Mouse (Mus musculus): ENCODE results near the gene Ugt1a9. TPM values are rescaled to one million over a fixed set of nuclear protein-coding genes. Genes with fewer than 3 reads are reported as not detected.

Ugt1a9 gene
- polyA plus RNA-seq, 1 experiment from 2014 or later = not detected

- Histone ChIP-seq H3K9me3 (ENCODE audit: control insufficient read depth, low read length) (peaks cover 93% of the 10 kb centered on the region), H3K4me3 (ENCODE audit: low read depth, low read length) (no peak overlapping the region), H3K36me3 (ENCODE audit: control insufficient read depth, insufficient read depth, low read length) (no peaks in the 10 kb centered on the region), H3K4me2 (no peak overlapping the region), H3K9ac (ENCODE audit: low read depth, low read length) (no peak overlapping the region), H3K27me3 (replicated peaks; ENCODE audit: control insufficient read depth, insufficient read depth, low read length) (no peaks in the 10 kb centered on the region), H3K27ac (ENCODE audit: low read depth, low read length) (no peak overlapping the region), H3K4me1 (replicated peaks; ENCODE audit: control insufficient read depth, insufficient read depth, low read length) (no peaks in the 10 kb centered on the region)
- ATAC-seq (replicated peaks; ENCODE audit: low FRiP score) (no peak), DNase-seq (ENCODE audit: low spot score) (no peak)
- 57% methylated on average over 4 of the region's 4 CpGs for WGBS
Measured at GRCm38 (mm10) chr1:88235894-88236415, 165.4 kb downstream of the Ugt1a9 start.

- Histone ChIP-seq H3K27me3 (replicated peaks; ENCODE audit: control insufficient read depth, insufficient read depth, low read length) (no peaks in the 10 kb centered on the region), H3K4me1 (replicated peaks; ENCODE audit: control insufficient read depth, insufficient read depth, low read length) (no peaks in the 10 kb centered on the region), H3K4me3 (ENCODE audit: low read depth, low read length) (no peak overlapping the region), H3K9me3 (ENCODE audit: control insufficient read depth, low read length) (peaks cover 84% of the 10 kb centered on the region), H3K9ac (ENCODE audit: low read depth, low read length) (no peak overlapping the region), H3K4me2 (no peak overlapping the region), H3K27ac (ENCODE audit: low read depth, low read length) (no peak overlapping the region), H3K36me3 (ENCODE audit: control insufficient read depth, insufficient read depth, low read length) (no peaks in the 10 kb centered on the region)
- DNase-seq (ENCODE audit: low spot score) = no peak
- WGBS = 68% methylated on average over 5 of the region's 5 CpGs
- ATAC-seq (replicated peaks; ENCODE audit: low FRiP score) = no peak
Measured at GRCm38 (mm10) chr1:88237311-88237710, 166.7 kb downstream of the Ugt1a9 start.

- H3K4me2 ChIP-seq = no peak overlapping the region
- no peak for DNase-seq (ENCODE audit: low spot score)
- H3K4me3 ChIP-seq (ENCODE audit: low read depth, low read length) = no peak overlapping the region
- H3K36me3 ChIP-seq (ENCODE audit: control insufficient read depth, insufficient read depth, low read length) = no peaks in the 10 kb centered on the region
- H3K9me3 ChIP-seq (ENCODE audit: control insufficient read depth, low read length) = peaks cover 85% of the 10 kb centered on the region
- no peak overlapping the region for H3K9ac ChIP-seq (ENCODE audit: low read depth, low read length)
- no peaks in the 10 kb centered on the region for H3K4me1 ChIP-seq (replicated peaks; ENCODE audit: control insufficient read depth, insufficient read depth, low read length)
- no peak overlapping the region for H3K27ac ChIP-seq (ENCODE audit: low read depth, low read length)
- H3K27me3 ChIP-seq (replicated peaks; ENCODE audit: control insufficient read depth, insufficient read depth, low read length) = no peaks in the 10 kb centered on the region
- no peak for ATAC-seq (replicated peaks; ENCODE audit: low FRiP score)
- WGBS = 73% methylated on average over 6 of the region's 6 CpGs
Measured at GRCm38 (mm10) chr1:88238771-88239170, 168.2 kb downstream of the Ugt1a9 start.

GRCm38 (mm10) chr1:88240072-88240471 lies 169.5 kb downstream of the Ugt1a9 start:
- H3K36me3 ChIP-seq (ENCODE audit: control insufficient read depth, insufficient read depth, low read length) = no peaks in the 10 kb centered on the region
- H3K4me1 ChIP-seq (replicated peaks; ENCODE audit: control insufficient read depth, insufficient read depth, low read length) = no peaks in the 10 kb centered on the region
- DNase-seq (ENCODE audit: low spot score) (no peak), ATAC-seq (replicated peaks; ENCODE audit: low FRiP score) (no peak)
- peaks cover 86% of the 10 kb centered on the region for H3K9me3 ChIP-seq (ENCODE audit: control insufficient read depth, low read length)
- H3K27me3 ChIP-seq (replicated peaks; ENCODE audit: control insufficient read depth, insufficient read depth, low read length) = no peaks in the 10 kb centered on the region
- no peak overlapping the region for H3K27ac ChIP-seq (ENCODE audit: low read depth, low read length)
- WGBS = 66% methylated on average over 5 of the region's 5 CpGs
- H3K4me3 ChIP-seq (ENCODE audit: low read depth, low read length) = no peak overlapping the region
- no peak overlapping the region for H3K4me2 ChIP-seq
- H3K9ac ChIP-seq (ENCODE audit: low read depth, low read length) = no peak overlapping the region

- WGBS = 64% methylated on average over 4 of the region's 4 CpGs
- Histone ChIP-seq H3K36me3 (ENCODE audit: control insufficient read depth, insufficient read depth, low read length) (no peaks in the 10 kb centered on the region), H3K4me2 (no peak overlapping the region), H3K9ac (ENCODE audit: low read depth, low read length) (no peak overlapping the region), H3K4me3 (ENCODE audit: low read depth, low read length) (no peak overlapping the region), H3K27me3 (replicated peaks; ENCODE audit: control insufficient read depth, insufficient read depth, low read length) (no peaks in the 10 kb centered on the region), H3K4me1 (replicated peaks; ENCODE audit: control insufficient read depth, insufficient read depth, low read length) (no peaks in the 10 kb centered on the region), H3K9me3 (ENCODE audit: control insufficient read depth, low read length) (peaks cover 86% of the 10 kb centered on the region), H3K27ac (ENCODE audit: low read depth, low read length) (no peak overlapping the region)
- no peak for ATAC-seq (replicated peaks; ENCODE audit: low FRiP score)
- no peak for DNase-seq (ENCODE audit: low spot score)
Measured at GRCm38 (mm10) chr1:88240579-88240978, 170.0 kb downstream of the Ugt1a9 start.

DNA sequence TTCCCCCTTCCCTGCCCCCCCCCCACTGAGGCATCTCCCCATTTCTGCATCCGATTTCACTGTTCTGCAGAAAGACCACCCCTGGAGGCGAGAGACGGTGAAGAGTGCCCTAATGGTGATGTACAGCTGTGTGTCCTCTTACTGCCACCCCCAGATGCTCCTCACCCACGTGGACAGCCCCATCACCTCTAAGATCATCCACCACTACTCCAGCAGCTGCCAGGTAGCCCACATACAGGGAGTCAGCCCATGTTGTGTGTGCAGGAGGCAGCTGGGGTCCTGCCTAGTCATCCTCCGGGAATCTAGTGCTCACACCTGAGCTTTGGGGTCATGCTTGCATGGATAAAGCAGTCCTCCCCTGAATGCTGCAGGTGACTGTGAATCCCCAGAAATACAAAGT lies 173.3 kb downstream of the Ugt1a9 start:
- no peaks in the 10 kb centered on the region for H3K4me1 ChIP-seq (replicated peaks; ENCODE audit: control insufficient read depth, insufficient read depth, low read length)
- 60% methylated on average over 5 of the region's 5 CpGs for WGBS
- H3K9me3 ChIP-seq (ENCODE audit: control insufficient read depth, low read length) = peaks cover 89% of the 10 kb centered on the region
- no peak overlapping the region for H3K4me3 ChIP-seq (ENCODE audit: low read depth, low read length)
- H3K27me3 ChIP-seq (replicated peaks; ENCODE audit: control insufficient read depth, insufficient read depth, low read length) = no peaks in the 10 kb centered on the region
- no peak overlapping the region for H3K9ac ChIP-seq (ENCODE audit: low read depth, low read length)
- H3K27ac ChIP-seq (ENCODE audit: low read depth, low read length) = no peak overlapping the region
- DNase-seq (ENCODE audit: low spot score) (no peak), ATAC-seq (replicated peaks; ENCODE audit: low FRiP score) (no peak)
- no peak overlapping the region for H3K4me2 ChIP-seq
- H3K36me3 ChIP-seq (ENCODE audit: control insufficient read depth, insufficient read depth, low read length) = no peaks in the 10 kb centered on the region

DNA sequence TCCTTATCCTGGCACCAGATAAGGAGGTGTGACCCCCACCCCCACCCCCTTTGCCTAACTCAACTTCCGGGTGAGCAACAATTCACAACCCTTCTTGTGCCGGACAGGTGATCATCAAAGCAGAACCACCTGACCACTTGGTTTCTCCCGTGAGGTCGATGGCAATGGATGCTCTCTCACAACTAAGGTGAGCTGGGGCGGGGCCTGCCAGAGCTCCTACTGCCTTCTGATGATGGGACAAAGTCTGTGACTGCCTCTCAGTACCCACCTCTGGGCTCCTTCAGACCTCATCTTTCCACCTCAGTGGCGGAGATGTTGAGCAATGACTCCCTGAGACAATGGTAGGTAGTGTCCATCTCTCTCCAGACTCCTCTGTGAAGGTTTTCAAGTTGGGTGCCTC lies 175.3 kb downstream of the Ugt1a9 start:
- no peak overlapping the region for H3K4me3 ChIP-seq (ENCODE audit: low read depth, low read length)
- no peaks in the 10 kb centered on the region for H3K36me3 ChIP-seq (ENCODE audit: control insufficient read depth, insufficient read depth, low read length)
- no peaks in the 10 kb centered on the region for H3K4me1 ChIP-seq (replicated peaks; ENCODE audit: control insufficient read depth, insufficient read depth, low read length)
- DNase-seq (ENCODE audit: low spot score) (no peak), ATAC-seq (replicated peaks; ENCODE audit: low FRiP score) (no peak)
- H3K4me2 ChIP-seq = no peak overlapping the region
- WGBS = 72% methylated on average over 6 of the region's 6 CpGs
- H3K9me3 ChIP-seq (ENCODE audit: control insufficient read depth, low read length) = peaks cover 90% of the 10 kb centered on the region
- H3K27me3 ChIP-seq (replicated peaks; ENCODE audit: control insufficient read depth, insufficient read depth, low read length) = no peaks in the 10 kb centered on the region
- H3K9ac ChIP-seq (ENCODE audit: low read depth, low read length) = no peak overlapping the region
- H3K27ac ChIP-seq (ENCODE audit: low read depth, low read length) = no peak overlapping the region

DNA sequence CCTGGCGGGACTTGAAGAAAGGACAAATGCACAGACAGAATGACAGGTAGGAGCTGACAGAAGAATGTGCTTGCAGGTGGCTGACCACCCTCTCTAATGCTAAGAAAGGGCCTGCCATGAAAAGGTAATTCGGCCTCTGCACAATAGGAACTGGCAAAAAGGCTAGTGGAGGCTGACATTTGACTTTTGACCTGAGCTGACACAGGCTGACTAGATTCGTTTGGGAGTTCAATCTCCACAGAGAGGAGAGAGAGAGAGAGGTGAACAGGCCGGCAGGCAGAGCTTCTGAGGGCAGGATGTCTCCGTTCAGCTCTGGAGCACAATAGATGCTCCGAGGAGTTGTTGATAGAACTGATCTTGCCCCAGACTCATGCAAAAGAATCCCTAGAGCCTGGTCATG lies 175.8 kb downstream of the Ugt1a9 start:
- Histone ChIP-seq H3K4me2 (no peak overlapping the region), H3K4me3 (ENCODE audit: low read depth, low read length) (no peak overlapping the region), H3K27ac (ENCODE audit: low read depth, low read length) (no peak overlapping the region), H3K27me3 (replicated peaks; ENCODE audit: control insufficient read depth, insufficient read depth, low read length) (no peaks in the 10 kb centered on the region), H3K4me1 (replicated peaks; ENCODE audit: control insufficient read depth, insufficient read depth, low read length) (no peaks in the 10 kb centered on the region), H3K36me3 (ENCODE audit: control insufficient read depth, insufficient read depth, low read length) (no peaks in the 10 kb centered on the region), H3K9ac (ENCODE audit: low read depth, low read length) (no peak overlapping the region), H3K9me3 (ENCODE audit: control insufficient read depth, low read length) (peaks cover 91% of the 10 kb centered on the region)
- 47% methylated on average over 6 of the region's 6 CpGs for WGBS
- DNase-seq (ENCODE audit: low spot score) (no peak), ATAC-seq (replicated peaks; ENCODE audit: low FRiP score) (no peak)

DNA sequence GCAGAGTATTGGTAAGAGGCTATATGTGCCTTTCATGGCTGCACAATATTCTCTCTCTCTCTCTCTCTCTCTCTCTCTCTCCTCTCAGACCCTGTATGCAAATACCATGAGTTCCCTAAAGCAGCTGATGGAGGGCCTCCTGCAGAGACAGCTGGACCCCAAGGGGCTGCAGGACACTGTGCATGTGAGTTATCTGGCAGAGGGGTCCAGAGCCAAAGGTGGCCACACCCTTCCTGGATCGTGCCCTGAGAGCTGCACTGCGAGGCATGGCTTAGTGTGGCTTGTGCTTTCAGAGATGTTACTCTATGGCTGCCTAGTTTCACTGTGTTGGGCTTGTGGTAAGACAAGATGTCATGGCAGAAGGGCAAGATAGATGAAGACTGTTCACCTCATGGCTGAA lies 177.1 kb downstream of the Ugt1a9 start:
- H3K27ac ChIP-seq (ENCODE audit: low read depth, low read length) = no peak overlapping the region
- H3K4me3 ChIP-seq (ENCODE audit: low read depth, low read length) = no peak overlapping the region
- WGBS = 43% methylated on average over 2 of the region's 2 CpGs
- ATAC-seq (replicated peaks; ENCODE audit: low FRiP score) = no peak
- no peaks in the 10 kb centered on the region for H3K36me3 ChIP-seq (ENCODE audit: control insufficient read depth, insufficient read depth, low read length)
- peaks cover 95% of the 10 kb centered on the region for H3K9me3 ChIP-seq (ENCODE audit: control insufficient read depth, low read length)
- H3K27me3 ChIP-seq (replicated peaks; ENCODE audit: control insufficient read depth, insufficient read depth, low read length) = no peaks in the 10 kb centered on the region
- no peak for DNase-seq (ENCODE audit: low spot score)
- H3K4me1 ChIP-seq (replicated peaks; ENCODE audit: control insufficient read depth, insufficient read depth, low read length) = no peaks in the 10 kb centered on the region
- no peak overlapping the region for H3K9ac ChIP-seq (ENCODE audit: low read depth, low read length)
- no peak overlapping the region for H3K4me2 ChIP-seq
